Mouse (Mus musculus): ENCODE measurements at regions not wholly inside any gene's neighbourhood (a gene's known extent, or its start where the extent isn't known, plus 50 kb on each side); places are given as distances from the start of the nearest gene placed in this dataset.

GRCm38 (mm10) chr14:87864388-87865215 is 448.2 kb downstream of the Tdrd3 start:
- DNase-seq (ENCODE audit: low read depth, low spot score), result no peak

- no peak for DNase-seq (ENCODE audit: low read depth, low spot score)
Measured at GRCm38 (mm10) chr14:87865216-87866202, 449.1 kb downstream of the Tdrd3 start.

DNA sequence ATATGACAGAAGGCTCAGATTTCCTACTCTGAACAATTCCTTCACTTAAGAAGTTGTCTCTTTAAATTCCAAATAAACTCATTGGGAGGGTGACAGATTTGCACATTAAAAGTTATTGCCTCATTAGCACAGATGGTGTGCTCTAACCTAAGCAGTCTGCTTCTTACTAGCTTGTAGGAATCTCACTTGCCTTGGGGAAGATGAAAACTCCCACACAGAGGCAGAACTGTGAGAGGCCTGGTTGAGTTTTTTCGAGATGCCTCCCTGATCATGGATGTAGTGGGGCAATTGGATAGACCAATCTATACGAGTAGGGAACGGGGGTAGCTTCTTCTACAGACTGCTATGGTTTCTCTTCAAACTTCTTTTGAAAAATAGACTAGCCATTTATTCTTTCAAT is 485.3 kb downstream of the Tdrd3 start:
- no peak for DNase-seq (ENCODE audit: low read depth, low spot score)

DNA sequence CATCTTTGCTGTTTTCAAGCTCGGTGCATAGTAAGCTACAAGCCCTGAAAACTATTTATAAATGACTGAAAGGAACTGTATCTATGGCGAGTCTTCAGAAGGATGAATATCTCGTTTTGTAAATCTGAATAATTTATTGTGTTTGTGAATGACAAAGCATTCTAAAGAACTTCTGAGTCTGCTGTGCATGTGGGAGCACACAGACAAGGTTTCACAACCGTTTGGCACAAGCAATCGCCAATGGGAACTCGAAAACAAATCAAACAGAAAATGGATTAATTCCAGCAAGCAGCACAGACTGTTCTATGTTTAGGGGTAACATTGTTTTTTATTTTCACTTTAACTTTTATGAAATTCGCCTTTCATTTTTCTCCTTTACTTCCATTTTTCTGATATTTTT is 486.0 kb downstream of the Tdrd3 start:
- no peak for DNase-seq (ENCODE audit: low read depth, low spot score)

Data from retina, adult 2 months (tissue).